7 mouse cellular contexts compared by ENCODE assay signal in genomic region chr10:99467319-99467842, GRCm38 (mm10).
A peak's percentile ranks its signal among the peaks of the same experiment; 100 is the strongest.
DNase-seq lines count a peak whose midpoint lies in the region; ATAC-seq lines count a peak whose summit lies in the region.

No protein-coding gene starts in this region.

- no peak overlapping the region for H3K4me2 ChIP-seq in kidney, embryonic 15.5 days

- no peaks in the 10 kb centered on the region for H3K79me2 ChIP-seq in macrophage (ENCODE audit: inconsistent target)

- no peaks in the 10 kb centered on the region for H3K9me3 ChIP-seq in kidney, embryonic 15.5 days (replicated peaks)

- DNase-seq in brain, adult 2 months (ENCODE audit: low read depth, low spot score): peak; percentile 54
- peak; percentile 97 for DNase-seq in heart, adult 11 months
- DNase-seq in T-cell, adult 2 months (ENCODE audit: low spot score): no peak
- no peak for DNase-seq in frontal cortex, postnatal 14 days (ENCODE audit: low spot score in 2 of 2)
- no peak for DNase-seq in retina, embryonic 14.5 days (ENCODE audit: low spot score)

- 69% methylated on average over 9 of the region's 9 CpGs for WGBS in kidney, embryonic 15.5 days
- 1% methylated on average over 8 of the region's 9 CpGs for WGBS in macrophage (ENCODE audit: missing documents)

- H3K27ac ChIP-seq in kidney, embryonic 15.5 days: peak overlapping the region; percentile 66
- H3K27ac ChIP-seq in macrophage: peak overlapping the region; percentile 93

- no peak overlapping the region for H3K9ac ChIP-seq in kidney, embryonic 15.5 days

- no peak overlapping the region for H3K4me3 ChIP-seq in kidney, embryonic 15.5 days (replicated peaks)
- peak overlapping the region; percentile 1; the same call in 1 of the 2 replicates for H3K4me3 ChIP-seq in macrophage (ENCODE audit: inconsistent target)

- no peaks in the 10 kb centered on the region for H3K36me3 ChIP-seq in kidney, embryonic 15.5 days
- no peaks in the 10 kb centered on the region for H3K36me3 ChIP-seq in macrophage (ENCODE audit: inconsistent target)

- no peak for ATAC-seq in kidney, embryonic 15.5 days (replicated peaks; ENCODE audit: low FRiP score)

- H3K4me1 ChIP-seq in kidney, embryonic 15.5 days: 0 out of 2 replicates have a peak, but pooled peaks cover 4% of the 10 kb centered on the region

- H3K27me3 ChIP-seq in kidney, embryonic 15.5 days: no peaks in the 10 kb centered on the region

Comparison
In these comparisons a context has a peak if more than half of its experiments do, and no peak if none do; other contexts are left out.
1. DNase-seq: peak in brain, adult 2 months (single experiment) and heart, adult 11 months (single experiment); none in T-cell, adult 2 months (single experiment), frontal cortex, postnatal 14 days (0 of 2) and retina, embryonic 14.5 days (single experiment).